Mouse (Mus musculus): ENCODE measurements around the gene Tpd52l2. TPM values are rescaled to one million over a fixed set of nuclear protein-coding genes. Genes with fewer than 3 reads are reported as not detected.

Gene Tpd52l2
- polyA plus RNA-seq, 1 experiment, result 108 TPM

DNA sequence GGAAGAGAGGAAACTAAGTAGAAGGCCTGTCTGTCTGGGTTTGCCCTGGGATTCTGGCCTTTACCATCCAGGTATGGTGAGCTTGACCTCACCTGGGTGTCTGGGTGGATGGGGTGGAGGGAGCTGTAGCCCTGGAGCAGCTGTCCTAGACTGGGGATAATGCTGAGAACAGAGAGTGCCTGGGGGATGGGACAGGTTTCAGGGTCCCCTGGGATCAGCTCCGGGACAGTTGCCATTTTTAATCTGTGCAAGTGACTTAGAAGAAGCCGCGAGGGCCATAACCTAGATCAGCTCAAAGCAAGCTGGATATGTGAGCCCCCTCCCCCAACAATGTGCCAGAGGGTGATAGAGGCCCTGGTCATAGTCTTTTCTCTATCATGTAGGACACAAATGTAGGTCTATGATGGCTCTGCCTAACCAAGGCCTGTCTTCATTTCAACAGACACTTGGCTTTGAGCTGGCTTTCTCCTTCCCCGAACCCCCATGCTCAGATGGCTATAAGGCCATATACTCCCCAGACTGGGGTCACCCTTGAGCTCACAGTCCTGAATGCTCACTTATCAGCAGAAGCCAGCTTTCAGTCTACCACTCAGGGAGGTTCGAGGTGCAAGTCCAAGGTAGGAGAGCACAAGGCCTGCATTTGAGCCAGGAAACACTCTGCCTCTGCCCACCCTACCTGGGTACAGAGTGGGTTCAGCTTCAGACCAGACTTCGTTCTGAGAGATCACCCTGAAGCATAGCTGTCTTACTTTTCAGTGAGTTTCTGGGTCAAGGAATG lies 12.3 kb upstream of the Tpd52l2 start:
- H3K4me3 ChIP-seq, result no peak overlapping the region
- H3K4me2 ChIP-seq (ENCODE audit: low read depth), result no peak overlapping the region
- no peak overlapping the region for H3ac ChIP-seq (ENCODE audit: control insufficient read depth, insufficient read length)
- H3K27me3 ChIP-seq (ENCODE audit: control insufficient read depth, insufficient read depth, insufficient read length), result no peaks in the 10 kb centered on the region
- TF ChIP-seq CEBPB (IDR thresholded peaks at IDR 0.05; ENCODE audit: insufficient read depth, poor library complexity, severe bottlenecking), result no peak
- no peaks in the 10 kb centered on the region for H3K79me2 ChIP-seq (ENCODE audit: control insufficient read depth, insufficient read depth)
- H3K36me3 ChIP-seq (ENCODE audit: control insufficient read depth, insufficient read depth), result no peaks in the 10 kb centered on the region

DNA sequence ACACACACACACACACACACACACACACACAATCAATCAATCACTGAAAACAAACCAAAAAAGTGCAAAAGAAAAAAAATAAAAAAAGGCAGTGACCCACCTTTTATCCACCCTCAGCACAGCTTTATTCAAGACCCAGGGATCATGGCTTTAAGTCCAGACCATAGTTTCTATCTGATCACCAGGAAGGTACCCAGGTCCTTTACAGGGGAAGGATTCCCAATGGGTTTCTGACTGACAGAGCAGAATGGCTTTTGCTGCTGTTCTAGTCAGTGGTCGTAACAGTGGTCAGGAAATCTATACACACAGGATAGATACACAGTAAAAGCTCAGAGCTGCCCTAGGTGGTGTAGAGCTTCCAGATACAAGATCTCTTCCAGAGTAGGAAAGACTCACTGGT lies 11.2 kb upstream of the Tpd52l2 start:
- no peak for TF ChIP-seq POLR2A (IDR thresholded peaks at IDR 0.05; ENCODE audit: insufficient read length, low read depth)
- no peak for TF ChIP-seq TCF3 (IDR thresholded peaks at IDR 0.05; ENCODE audit: insufficient read length, low read depth)
- no peak for TF ChIP-seq E2F4 (IDR thresholded peaks at IDR 0.05; ENCODE audit: insufficient read depth)
- no peak for TF ChIP-seq REST (IDR thresholded peaks at IDR 0.05; ENCODE audit: insufficient read depth, insufficient read length)
- no peak for TF ChIP-seq TCF12 (IDR thresholded peaks at IDR 0.05; ENCODE audit: insufficient read depth, poor library complexity, severe bottlenecking)
- no peak for TF ChIP-seq CEBPB (IDR thresholded peaks at IDR 0.05; ENCODE audit: insufficient read depth, poor library complexity, severe bottlenecking)
- no peak for TF ChIP-seq POLR2AphosphoS2 (IDR thresholded peaks at IDR 0.05; ENCODE audit: insufficient read length, low read depth)
- TF ChIP-seq MYOG (IDR thresholded peaks at IDR 0.05; ENCODE audit: control insufficient read depth in 1 of 3, insufficient read depth in 1 of 3, insufficient read length in 2 of 3, low read depth in 2 of 3), result no peak
- no peak for TF ChIP-seq USF1 (IDR thresholded peaks at IDR 0.05; ENCODE audit: low read depth)
- no peak for TF ChIP-seq MYOD1 (IDR thresholded peaks at IDR 0.05; ENCODE audit: control insufficient read depth in 1 of 3, insufficient read length in 2 of 3, low read depth in 2 of 3)
- no peak for TF ChIP-seq SRF (IDR thresholded peaks at IDR 0.05; ENCODE audit: control insufficient read depth, insufficient read length, low read depth)
- TF ChIP-seq MAX (IDR thresholded peaks at IDR 0.05; ENCODE audit: low read depth), result no peak
- H3K36me3 ChIP-seq (ENCODE audit: control insufficient read depth, insufficient read depth), result no peaks in the 10 kb centered on the region
- no peaks in the 10 kb centered on the region for H3K79me2 ChIP-seq (ENCODE audit: control insufficient read depth, insufficient read depth)
- no peak overlapping the region for H3K4me2 ChIP-seq (ENCODE audit: low read depth)
- H3K27me3 ChIP-seq (ENCODE audit: control insufficient read depth, insufficient read depth, insufficient read length), result no peaks in the 10 kb centered on the region
- H3ac ChIP-seq (ENCODE audit: control insufficient read depth, insufficient read length), result no peak overlapping the region
- H3K4me3 ChIP-seq, result no peak overlapping the region

- Histone ChIP-seq H3K79me2 (ENCODE audit: control insufficient read depth, insufficient read depth) (no peaks in the 10 kb centered on the region), H3ac (ENCODE audit: control insufficient read depth, insufficient read length) (no peak overlapping the region), H3K27me3 (ENCODE audit: control insufficient read depth, insufficient read depth, insufficient read length) (no peaks in the 10 kb centered on the region), H3K36me3 (ENCODE audit: control insufficient read depth, insufficient read depth) (no peaks in the 10 kb centered on the region), H3K4me3 (no peak overlapping the region), H3K4me2 (ENCODE audit: low read depth) (peak overlapping the region; percentile 13)
- TF ChIP-seq MAX (IDR thresholded peaks at IDR 0.05; ENCODE audit: low read depth), result no peak
- no peak for TF ChIP-seq POLR2AphosphoS2 (IDR thresholded peaks at IDR 0.05; ENCODE audit: insufficient read length, low read depth)
- no peak for TF ChIP-seq POLR2A (IDR thresholded peaks at IDR 0.05; ENCODE audit: insufficient read length, low read depth)
- TF ChIP-seq SRF (IDR thresholded peaks at IDR 0.05; ENCODE audit: control insufficient read depth, insufficient read length, low read depth), result no peak
- no peak for TF ChIP-seq USF1 (IDR thresholded peaks at IDR 0.05; ENCODE audit: low read depth)
- no peak for TF ChIP-seq TCF3 (IDR thresholded peaks at IDR 0.05; ENCODE audit: insufficient read length, low read depth)
- no peak for TF ChIP-seq REST (IDR thresholded peaks at IDR 0.05; ENCODE audit: insufficient read depth, insufficient read length)
- TF ChIP-seq CEBPB (IDR thresholded peaks at IDR 0.05; ENCODE audit: insufficient read depth, poor library complexity, severe bottlenecking), result no peak
Observed at GRCm38 (mm10) chr2:181487338-181488277, 9.3 kb upstream of the Tpd52l2 start.

- no peak for TF ChIP-seq TCF3 (IDR thresholded peaks at IDR 0.05; ENCODE audit: insufficient read length, low read depth)
- peak; percentile 22 to 62 (median 58) for TF ChIP-seq MYOD1 (IDR thresholded peaks at IDR 0.05; ENCODE audit: control insufficient read depth in 1 of 3, insufficient read length in 2 of 3, low read depth in 2 of 3)
- no peaks in the 10 kb centered on the region for H3K79me2 ChIP-seq (ENCODE audit: control insufficient read depth, insufficient read depth)
- no peak overlapping the region for H3K4me2 ChIP-seq (ENCODE audit: low read depth)
- H3K27me3 ChIP-seq (ENCODE audit: control insufficient read depth, insufficient read depth, insufficient read length), result no peaks in the 10 kb centered on the region
- no peaks in the 10 kb centered on the region for H3K36me3 ChIP-seq (ENCODE audit: control insufficient read depth, insufficient read depth)
- H3K4me3 ChIP-seq, result no peak overlapping the region
- H3ac ChIP-seq (ENCODE audit: control insufficient read depth, insufficient read length), result no peak overlapping the region
Observed at GRCm38 (mm10) chr2:181491432-181492205, 5.3 kb upstream of the Tpd52l2 start.

DNA sequence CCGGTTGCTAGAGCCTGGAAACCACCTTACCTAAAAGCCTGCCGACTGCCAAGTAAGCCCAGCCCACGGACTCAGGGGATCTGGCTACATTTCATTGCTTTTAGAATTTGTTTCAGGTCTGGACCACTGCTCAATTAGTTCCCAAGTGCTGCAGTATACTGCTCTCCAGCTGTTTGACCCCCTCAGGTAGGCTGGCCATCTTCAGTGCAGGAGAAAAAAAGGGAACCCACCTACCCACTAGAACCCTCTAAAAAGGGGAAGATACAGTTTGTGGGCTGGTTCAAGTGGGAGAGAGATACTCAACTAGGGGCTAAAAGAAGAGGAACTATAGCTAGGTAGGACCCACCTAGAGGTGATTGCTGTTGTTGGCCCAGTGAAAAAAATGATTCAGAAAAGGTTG lies 4.7 kb upstream of the Tpd52l2 start:
- Histone ChIP-seq H3ac (ENCODE audit: control insufficient read depth, insufficient read length) (no peak overlapping the region), H3K79me2 (ENCODE audit: control insufficient read depth, insufficient read depth) (no peaks in the 10 kb centered on the region), H3K4me2 (ENCODE audit: low read depth) (no peak overlapping the region), H3K36me3 (ENCODE audit: control insufficient read depth, insufficient read depth) (no peaks in the 10 kb centered on the region), H3K27me3 (ENCODE audit: control insufficient read depth, insufficient read depth, insufficient read length) (no peaks in the 10 kb centered on the region), H3K4me3 (no peak overlapping the region)
- TF ChIP-seq TCF12 (IDR thresholded peaks at IDR 0.05; ENCODE audit: insufficient read depth, poor library complexity, severe bottlenecking), result no peak
- no peak for TF ChIP-seq REST (IDR thresholded peaks at IDR 0.05; ENCODE audit: insufficient read depth, insufficient read length)
- TF ChIP-seq MYOG (IDR thresholded peaks at IDR 0.05; ENCODE audit: control insufficient read depth in 1 of 3, insufficient read depth in 1 of 3, insufficient read length in 2 of 3, low read depth in 2 of 3), result no peak
- no peak for TF ChIP-seq CEBPB (IDR thresholded peaks at IDR 0.05; ENCODE audit: insufficient read depth, poor library complexity, severe bottlenecking)
- no peak for TF ChIP-seq MYOD1 (IDR thresholded peaks at IDR 0.05; ENCODE audit: control insufficient read depth in 1 of 3, insufficient read length in 2 of 3, low read depth in 2 of 3)
- no peak for TF ChIP-seq TCF3 (IDR thresholded peaks at IDR 0.05; ENCODE audit: insufficient read length, low read depth)
- TF ChIP-seq POLR2AphosphoS2 (IDR thresholded peaks at IDR 0.05; ENCODE audit: insufficient read length, low read depth), result no peak
- TF ChIP-seq USF1 (IDR thresholded peaks at IDR 0.05; ENCODE audit: low read depth), result no peak
- no peak for TF ChIP-seq POLR2A (IDR thresholded peaks at IDR 0.05; ENCODE audit: insufficient read length, low read depth)
- no peak for TF ChIP-seq MAX (IDR thresholded peaks at IDR 0.05; ENCODE audit: low read depth)
- no peak for TF ChIP-seq SRF (IDR thresholded peaks at IDR 0.05; ENCODE audit: control insufficient read depth, insufficient read length, low read depth)
- TF ChIP-seq E2F4 (IDR thresholded peaks at IDR 0.05; ENCODE audit: insufficient read depth), result no peak

All from myocyte (in vitro differentiated cells).